Mouse (Mus musculus) regulatory T cell (primary cell): ENCODE measurements at regions not wholly inside any gene's neighbourhood (a gene's known extent, or its start where the extent isn't known, plus 50 kb on each side); places are given as distances from the start of the nearest gene placed in this dataset.

Experiments used
- in situ Hi-C: fragments of 300-600 bp; cut with MboI, MseI; formaldehyde crosslinking; loops from one replicate; pipeline ENCODE4 v1.15.1; 2025; ENCODE audit warnings: high pct_unique_total_duplicates

- in situ Hi-C loops: no loop called here
Measured at GRCm38 (mm10) chr3:16941146-16941545, 934.9 kb upstream of the Gm5150 start.

- in situ Hi-C loops: no loop called here
Measured at GRCm38 (mm10) chr3:16939533-16939932, 933.3 kb upstream of the Gm5150 start.

- in situ Hi-C loops: no loop called here
Measured at GRCm38 (mm10) chr3:16939127-16939526, 932.9 kb upstream of the Gm5150 start.

GRCm38 (mm10) chr3:16938491-16939001 lies 932.3 kb upstream of the Gm5150 start:
- in situ Hi-C loops: no loop called here

GRCm38 (mm10) chr3:16930299-16930698 lies 924.1 kb upstream of the Gm5150 start:
- in situ Hi-C loops: no loop called here

GRCm38 (mm10) chr3:16929846-16930245 lies 923.6 kb upstream of the Gm5150 start:
- in situ Hi-C loops: loop anchor here (5.0 kb wide), 1 partner anchor 548 kb away; no protein-coding TSS in a partner anchor

GRCm38 (mm10) chr3:16924018-16924417 lies 917.8 kb upstream of the Gm5150 start:
- in situ Hi-C loops: no loop called here

GRCm38 (mm10) chr3:16923234-16923914 lies 917.1 kb upstream of the Gm5150 start:
- in situ Hi-C loops: no loop called here

GRCm38 (mm10) chr3:16921330-16921729 lies 915.1 kb upstream of the Gm5150 start:
- in situ Hi-C loops: no loop called here

- in situ Hi-C loops: loop anchor here (5.0 kb wide), 1 partner anchor 54 kb away; no protein-coding TSS in a partner anchor
Measured at GRCm38 (mm10) chr3:16918374-16918773, 912.1 kb upstream of the Gm5150 start.

GRCm38 (mm10) chr3:16916072-16916403 lies 909.8 kb upstream of the Gm5150 start:
- in situ Hi-C loops: loop anchor here (5.0 kb wide), 1 partner anchor 56 kb away; no protein-coding TSS in a partner anchor

GRCm38 (mm10) chr3:16915389-16916071 lies 909.3 kb upstream of the Gm5150 start:
- in situ Hi-C loops: loop anchor here (5.0 kb wide), 1 partner anchor 57 kb away; no protein-coding TSS in a partner anchor

- in situ Hi-C loops: no loop called here
Measured at GRCm38 (mm10) chr3:16888132-16888531, 881.9 kb upstream of the Gm5150 start.

GRCm38 (mm10) chr3:16872337-16873117 lies 866.3 kb upstream of the Gm5150 start:
- in situ Hi-C loops: loop anchor here (10.0 kb wide), 1 partner anchor 722 kb away; no protein-coding TSS in a partner anchor

- in situ Hi-C loops: no loop called here
Measured at GRCm38 (mm10) chr3:16860034-16860433, 853.8 kb upstream of the Gm5150 start.

GRCm38 (mm10) chr3:16858931-16859330 lies 852.7 kb upstream of the Gm5150 start:
- in situ Hi-C loops: no loop called here

GRCm38 (mm10) chr3:16855251-16855650 lies 849.0 kb upstream of the Gm5150 start:
- in situ Hi-C loops: no loop called here

GRCm38 (mm10) chr3:16853992-16854391 lies 847.8 kb upstream of the Gm5150 start:
- in situ Hi-C loops: no loop called here

GRCm38 (mm10) chr3:16846785-16847520 lies 840.7 kb upstream of the Gm5150 start:
- in situ Hi-C loops: no loop called here

- in situ Hi-C loops: no loop called here
Measured at GRCm38 (mm10) chr3:16820536-16820935, 814.3 kb upstream of the Gm5150 start.
